Mouse (Mus musculus): Measurements from ENCODE around the gene Dab1.

DNA sequence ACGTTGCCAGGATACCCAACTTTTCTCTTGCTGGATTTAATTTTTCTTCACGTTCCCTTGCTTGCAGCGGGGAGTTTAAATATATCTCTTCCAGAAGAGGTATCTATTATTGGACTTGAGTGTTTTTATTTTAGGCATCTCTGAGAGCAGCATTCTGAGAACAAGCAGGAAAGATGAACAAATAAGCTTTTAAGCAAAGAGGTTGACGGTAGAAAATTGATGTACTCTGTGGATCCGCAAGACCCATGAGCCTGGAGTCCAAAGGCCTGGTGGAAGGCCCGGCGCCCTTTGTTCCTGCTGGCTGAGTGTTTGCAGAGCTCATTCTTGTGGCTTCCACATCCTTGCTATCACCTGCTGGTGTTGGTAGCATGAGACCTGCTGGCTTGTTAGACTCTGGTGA lies 1037.6 kb downstream of the Dab1 start:
- TF ChIP-seq CTCF (IDR thresholded peaks at IDR 0.05; ENCODE audit: insufficient read depth, low read depth, low read length) (no peak), POLR2A (IDR thresholded peaks at IDR 0.05; ENCODE audit: insufficient read depth, low read depth, low read length) (no peak)

All from olfactory bulb, adult 2 months (tissue).